Mouse (Mus musculus) liver, embryonic 14.5 days (tissue): ENCODE results near the gene Hist2h2aa1.

ENCODE experiments used
- CTCF ChIP-seq: IDR thresholded peaks from 2 replicates; pipeline ENCODE4 v1.5.1; 2016; ENCODE audit warnings: antibody characterized with exemption, low read depth, control low read depth
- EP300 ChIP-seq: IDR thresholded peaks from 2 replicates; pipeline ENCODE4 v1.6.1; 2016; ENCODE audit warnings: antibody characterized with exemption, low read depth

DNA sequence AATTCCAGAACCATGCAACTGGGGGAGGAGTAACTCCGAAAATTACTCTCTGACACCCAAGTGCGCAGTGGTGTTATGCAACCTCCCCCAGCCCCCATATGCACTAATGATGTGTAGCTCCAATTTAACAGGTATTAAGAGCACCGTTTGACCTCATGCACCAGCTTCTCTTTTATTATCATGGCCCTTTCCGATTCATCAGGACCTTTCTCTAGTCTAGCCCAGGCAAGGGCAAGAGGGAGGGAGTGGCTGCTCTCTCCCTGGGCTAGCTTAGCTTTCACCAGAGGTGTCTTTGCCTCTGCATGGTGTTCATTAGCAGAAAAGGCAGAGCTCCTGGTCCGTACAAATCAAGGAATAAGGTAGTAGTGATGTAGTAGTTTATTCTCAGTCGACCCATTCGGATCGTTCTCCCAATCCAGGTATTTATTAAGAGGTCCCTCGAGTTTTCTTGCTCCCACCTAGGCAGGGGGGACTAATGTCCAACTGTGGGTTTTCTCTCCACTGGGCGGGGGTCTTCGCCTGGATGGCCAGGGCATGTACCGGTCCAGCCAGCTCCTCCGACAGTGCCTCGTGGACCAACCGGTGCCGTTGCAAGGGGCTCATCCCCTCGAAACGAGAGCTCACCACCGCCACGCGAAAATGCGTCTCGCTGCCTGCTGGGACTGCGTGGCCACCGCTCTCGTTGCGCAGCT, 48.7 kb upstream of the Hist2h2aa1 start:
- TF ChIP-seq CTCF (no peak; the same call in 1 of the 2 replicates), EP300 (no peak)
